Mouse (Mus musculus) kidney, embryonic 16.5 days (tissue): ENCODE results near the gene Apeh. TPM values are rescaled to one million over a fixed set of nuclear protein-coding genes. Genes with fewer than 3 reads are reported as not detected.

Experiments
- ATAC-seq: fragments of 200-750 bp; cut with Nextera tagmentation; 2 replicates; pipeline ENCODE4 v1.8.0; 2017; ENCODE audit warnings: moderate TSS enrichment; ENCODE audit not compliant: low FRiP score, low TSS enrichment
- H3K27ac ChIP-seq: fragments of 300-500 bp; sonication (generic); 2 replicates; pipeline ENCODE4 v1.5.1; 2014; ENCODE audit warnings: low read length
- H3K27me3 ChIP-seq: fragments of 300-500 bp; sonication (generic); 2 replicates; pipeline ENCODE4 v1.6.1; 2014; ENCODE audit warnings: low read length, control low read depth, mixed read lengths; ENCODE audit not compliant: insufficient read depth
- H3K36me3 ChIP-seq: fragments of 300-500 bp; sonication (generic); 2 replicates; pipeline ENCODE4 v1.6.1; 2014; ENCODE audit warnings: low read length, control low read depth, mixed read lengths; ENCODE audit not compliant: insufficient read depth
- H3K4me1 ChIP-seq: fragments of 300-500 bp; sonication (generic); 2 replicates; pipeline ENCODE4 v1.6.1; 2014; ENCODE audit warnings: low read length, control low read depth, mixed read lengths; ENCODE audit not compliant: insufficient read depth
- H3K4me2 ChIP-seq: fragments of 300-500 bp; sonication (generic); replicated peaks from 2 replicates; pipeline ENCODE4 v1.6.1; 2014; ENCODE audit warnings: low read depth, low read length
- H3K4me3 ChIP-seq: fragments of 300-500 bp; sonication (generic); 2 replicates; pipeline ENCODE4 v1.5.1; 2014; ENCODE audit warnings: mild to moderate bottlenecking, low read length
- H3K9ac ChIP-seq: fragments of 300-500 bp; sonication (generic); replicated peaks from 2 replicates; pipeline ENCODE4 v1.6.1; 2014; ENCODE audit warnings: low read length
- H3K9me3 ChIP-seq: fragments of 300-500 bp; sonication (generic); 2 replicates; pipeline ENCODE4 v1.6.1; 2016; ENCODE audit warnings: low read length, control low read depth
- WGBS: fragments of 180-500 bp; shearing (Covaris S2); extraction: QIAGEN DNeasy Blood & Tissue Kit; methylation state at CpG from one replicate; pipeline ENCODE4 v1.1.7; 2014; 5-methylcytosine and 5-hydroxymethylcytosine counted together
- polyA plus RNA-seq: library from polyadenylated mRNA; unstranded; fragments of >200 nt; fragmentation: Nextera tagmentation; extraction: Ambion mirVana; gene quantifications from 2 replicates; pipeline ENCODE4 v1.2.1, GENCODE M21; 2015

The Apeh gene
- polyA plus RNA-seq, 1 experiment from 2014 or later = 93.0 TPM

- Histone ChIP-seq H3K4me2 (no peak overlapping the region), H3K27ac (no peak overlapping the region), H3K9me3 (no peaks in the 10 kb centered on the region), H3K9ac (no peak overlapping the region), H3K27me3 (no peaks in the 10 kb centered on the region), H3K36me3 (peaks cover 71% of the 10 kb centered on the region), H3K4me3 (no peak overlapping the region), H3K4me1 (peaks cover 10% of the 10 kb centered on the region)
- 72% methylated on average over 1 of the region's 1 CpGs for WGBS
- no peak for ATAC-seq
These were observed 39.3 kb downstream of the Apeh start for GRCm38 (mm10) chr9:108055061-108055460.

- Histone ChIP-seq H3K27ac (no peak overlapping the region), H3K9ac (no peak overlapping the region), H3K9me3 (no peaks in the 10 kb centered on the region), H3K4me3 (no peak overlapping the region), H3K4me2 (no peak overlapping the region), H3K36me3 (peaks cover 68% of the 10 kb centered on the region), H3K27me3 (no peaks in the 10 kb centered on the region), H3K4me1 (peaks cover 15% of the 10 kb centered on the region)
- no peak for ATAC-seq
- 90% methylated on average over 22 of the region's 22 CpGs for WGBS
These were observed 39.9 kb downstream of the Apeh start for GRCm38 (mm10) chr9:108054331-108055040.

DNA sequence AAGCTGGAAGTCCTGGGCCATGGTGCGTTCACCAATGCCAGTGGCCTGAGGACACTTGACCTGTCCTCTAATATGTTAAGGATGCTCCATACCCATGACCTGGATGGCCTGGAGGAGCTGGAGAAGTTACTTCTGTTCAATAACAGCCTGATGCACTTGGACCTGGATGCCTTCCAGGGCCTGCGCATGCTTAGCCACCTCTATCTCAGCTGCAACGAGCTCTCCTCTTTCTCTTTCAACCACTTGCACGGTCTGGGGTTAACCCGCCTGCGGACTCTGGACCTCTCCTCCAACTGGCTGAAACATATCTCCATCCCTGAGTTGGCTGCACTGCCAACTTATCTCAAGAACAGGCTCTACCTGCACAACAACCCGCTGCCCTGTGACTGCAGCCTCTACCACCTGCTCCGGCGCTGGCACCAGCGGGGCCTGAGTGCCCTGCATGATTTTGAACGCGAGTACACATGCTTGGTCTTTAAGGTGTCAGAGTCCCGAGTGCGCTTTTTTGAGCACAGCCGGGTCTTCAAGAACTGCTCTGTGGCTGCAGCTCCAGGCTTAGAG, 40.7 kb downstream of the Apeh start:
- Histone ChIP-seq H3K4me1 (peaks cover 16% of the 10 kb centered on the region), H3K27me3 (no peaks in the 10 kb centered on the region), H3K9me3 (no peaks in the 10 kb centered on the region), H3K36me3 (peaks cover 62% of the 10 kb centered on the region), H3K4me3 (no peak overlapping the region; the same call in 1 of the 2 replicates), H3K9ac (no peak overlapping the region), H3K27ac (no peak overlapping the region), H3K4me2 (no peak overlapping the region)
- no peak for ATAC-seq
- 92% methylated on average over 15 of the region's 15 CpGs for WGBS

DNA sequence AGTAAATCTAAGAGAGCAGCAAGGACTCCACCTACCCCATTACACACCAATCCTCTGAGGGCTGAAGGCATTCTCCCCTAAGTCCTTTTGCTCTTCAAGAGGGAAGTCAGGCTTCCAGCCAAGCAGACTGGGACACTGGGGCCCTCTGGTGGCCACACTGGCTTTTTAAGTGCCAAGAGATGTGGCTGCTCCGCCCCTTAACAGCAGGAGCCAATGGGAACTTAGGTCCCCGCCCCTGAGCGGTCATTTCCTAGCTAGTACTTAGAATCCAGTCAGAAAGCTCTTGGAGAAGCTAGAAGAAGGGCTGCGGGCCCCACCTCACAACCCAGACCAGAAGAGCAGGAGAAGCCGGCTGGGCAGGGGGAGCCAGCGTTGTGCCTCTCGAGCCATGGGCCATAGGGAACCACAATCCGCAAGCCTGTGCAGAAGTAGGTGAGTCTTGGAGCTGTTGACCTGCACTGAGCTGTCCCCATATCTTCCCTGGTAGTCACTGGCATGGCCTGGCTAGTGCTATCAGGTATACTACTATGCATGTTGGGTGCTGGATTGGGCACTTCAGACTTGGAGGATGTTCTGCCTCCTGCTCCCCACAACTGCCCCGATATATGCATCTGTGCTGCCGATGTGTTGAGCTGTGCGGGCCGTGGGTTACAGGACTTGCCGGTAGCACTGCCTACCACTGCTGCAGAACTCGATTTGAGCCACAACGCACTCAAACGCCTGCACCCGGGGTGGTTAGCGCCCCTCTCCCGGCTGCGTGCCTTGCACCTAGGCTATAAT, 41.3 kb downstream of the Apeh start, which contains the start of gene Amigo3:
TSS of gene Amigo3 (plus strand) at position 275 of the 780 bp plus-strand sequence.
- peak; percentile 55 for ATAC-seq
- H3K36me3 ChIP-seq = peaks cover 55% of the 10 kb centered on the region
- H3K4me2 ChIP-seq = peak within 1 kb of the TSS; percentile 45
- peaks cover 21% of the 10 kb centered on the region for H3K4me1 ChIP-seq
- peak within 1 kb of the TSS; percentile 46 for H3K9ac ChIP-seq
- peak within 1 kb of the TSS; percentile 17 for H3K4me3 ChIP-seq
- H3K27ac ChIP-seq = no peak within 1 kb of the TSS
- 55% methylated on average over 20 of the region's 20 CpGs for WGBS
- H3K9me3 ChIP-seq = no peaks in the 10 kb centered on the region
- no peaks in the 10 kb centered on the region for H3K27me3 ChIP-seq

- no peak for ATAC-seq
- no peak overlapping the region for H3K4me3 ChIP-seq
- H3K27me3 ChIP-seq = no peaks in the 10 kb centered on the region
- H3K36me3 ChIP-seq = peaks cover 49% of the 10 kb centered on the region
- no peak overlapping the region for H3K4me2 ChIP-seq
- no peak overlapping the region for H3K9ac ChIP-seq
- no peaks in the 10 kb centered on the region for H3K9me3 ChIP-seq
- 75% methylated on average over 7 of the region's 7 CpGs for WGBS
- no peak overlapping the region for H3K27ac ChIP-seq
- peaks cover 27% of the 10 kb centered on the region for H3K4me1 ChIP-seq
These were observed 42.0 kb downstream of the Apeh start for GRCm38 (mm10) chr9:108052411-108052810.

DNA sequence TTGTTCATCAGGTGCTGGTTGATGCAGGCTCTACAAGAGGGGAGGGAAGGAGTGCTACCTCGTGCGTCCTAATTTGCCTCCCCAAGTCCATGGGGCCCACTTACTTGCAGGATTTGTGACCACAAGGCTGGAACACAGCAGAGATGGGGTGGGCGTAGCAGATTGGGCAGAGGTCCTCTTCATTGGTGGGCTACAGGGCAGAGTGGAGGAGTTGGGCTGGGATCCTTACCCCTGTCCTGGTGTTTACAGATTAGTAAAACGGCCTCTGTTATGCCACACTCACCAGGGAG, 42.5 kb downstream of the Apeh start:
- Histone ChIP-seq H3K4me1 (peaks cover 27% of the 10 kb centered on the region), H3K36me3 (peaks cover 48% of the 10 kb centered on the region), H3K9ac (no peak overlapping the region), H3K27me3 (no peaks in the 10 kb centered on the region), H3K4me3 (no peak overlapping the region), H3K27ac (no peak overlapping the region), H3K4me2 (no peak overlapping the region), H3K9me3 (no peaks in the 10 kb centered on the region)
- 83% methylated on average over 4 of the region's 4 CpGs for WGBS
- no peak for ATAC-seq

DNA sequence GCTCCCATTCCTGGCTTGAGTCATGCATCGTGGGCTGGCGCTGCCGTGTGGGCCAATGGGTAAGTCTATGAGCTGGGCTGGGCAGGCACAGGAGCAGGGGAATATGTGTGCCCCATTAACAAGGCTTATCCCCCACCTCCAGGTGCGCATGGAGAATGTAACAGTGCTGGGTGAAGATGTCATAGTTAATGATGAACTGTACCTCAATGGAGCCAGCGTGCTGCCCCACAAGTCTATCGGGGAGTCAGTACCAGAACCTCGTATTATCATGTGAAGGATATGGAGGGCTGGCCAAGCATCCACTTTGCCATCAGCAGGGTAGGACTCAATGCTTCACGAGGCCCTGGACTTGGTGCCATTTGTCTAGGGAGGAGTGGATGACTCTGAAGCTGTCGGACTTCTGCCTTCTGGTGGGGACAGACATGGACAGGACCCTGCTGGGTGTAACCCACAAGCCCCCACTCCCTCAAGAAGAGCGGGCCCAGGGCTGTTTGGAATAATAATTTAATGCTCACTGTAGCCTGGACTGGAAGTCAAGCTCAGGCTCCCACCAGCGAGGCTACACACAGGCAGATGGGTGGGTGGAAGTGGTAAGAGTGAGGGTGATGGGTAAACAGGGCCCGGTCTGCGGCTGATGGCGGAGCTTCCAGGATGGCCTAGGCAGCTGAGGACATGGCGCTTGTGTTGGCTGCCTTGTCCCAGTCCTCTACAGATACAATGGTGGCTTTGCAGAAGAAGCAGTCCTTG, 43.0 kb downstream of the Apeh start:
- no peak for ATAC-seq
- no peaks in the 10 kb centered on the region for H3K27me3 ChIP-seq

DNA sequence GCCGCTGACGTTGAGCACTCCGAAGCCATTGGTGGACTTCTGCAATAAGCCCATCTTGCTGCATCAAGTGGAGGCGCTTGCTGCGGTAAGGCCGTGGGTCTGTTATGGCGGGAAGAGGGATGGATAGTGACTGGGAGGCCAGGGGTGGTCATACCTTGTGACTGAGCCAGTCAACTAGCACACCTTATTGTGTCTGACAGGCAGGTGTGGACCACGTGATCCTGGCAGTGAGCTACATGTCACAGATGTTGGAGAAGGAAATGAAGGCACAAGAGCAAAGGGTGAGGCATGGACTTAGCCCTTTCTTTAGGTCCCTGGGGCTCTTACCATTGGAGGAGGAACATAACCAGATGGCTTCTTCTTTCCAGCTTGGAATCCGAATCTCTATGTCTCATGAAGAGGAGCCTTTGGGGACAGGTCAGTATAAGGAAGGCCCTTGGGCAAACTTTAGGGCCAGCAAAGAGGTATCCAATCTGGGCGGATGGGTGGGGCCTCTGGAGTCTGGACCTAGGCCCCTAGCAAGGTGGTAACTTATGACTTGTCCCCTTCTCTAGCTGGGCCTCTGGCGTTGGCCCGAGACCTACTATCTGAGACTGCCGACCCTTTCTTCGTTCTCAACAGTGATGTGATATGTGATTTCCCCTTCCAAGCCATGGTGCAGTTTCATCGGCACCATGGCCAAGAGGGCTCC, 44.7 kb downstream of the Apeh start:
- ATAC-seq = no peak
- Histone ChIP-seq H3K27ac (peak overlapping the region; percentile 72), H3K4me2 (peak overlapping the region; percentile 90), H3K36me3 (peaks cover 46% of the 10 kb centered on the region), H3K9me3 (no peaks in the 10 kb centered on the region), H3K4me1 (peaks cover 27% of the 10 kb centered on the region), H3K4me3 (peak overlapping the region; percentile 89), H3K27me3 (no peaks in the 10 kb centered on the region), H3K9ac (peak overlapping the region; percentile 81)
- WGBS = 39% methylated on average over 15 of the region's 15 CpGs

More for the DNA sequence above, 43.0 kb downstream of the Apeh start:
- 92% methylated on average over 15 of the region's 15 CpGs for WGBS
- H3K4me3 ChIP-seq = no peak overlapping the region
- no peaks in the 10 kb centered on the region for H3K9me3 ChIP-seq
- peaks cover 27% of the 10 kb centered on the region for H3K4me1 ChIP-seq
- no peak overlapping the region for H3K27ac ChIP-seq
- H3K4me2 ChIP-seq = no peak overlapping the region
- H3K36me3 ChIP-seq = peaks cover 48% of the 10 kb centered on the region
- H3K9ac ChIP-seq = no peak overlapping the region

GRCm38 (mm10) chr9:108049016-108049455, 45.4 kb downstream of the Apeh start, which contains the start of gene Gmppb:
Gmppb (plus strand) TSS chr9:108049242.
- H3K27ac ChIP-seq = peak within 1 kb of the TSS; percentile 72
- H3K4me3 ChIP-seq = peak within 1 kb of the TSS; percentile 89
- no peaks in the 10 kb centered on the region for H3K27me3 ChIP-seq
- under 1% methylated on average over 33 of the region's 39 CpGs for WGBS
- H3K36me3 ChIP-seq = peaks cover 41% of the 10 kb centered on the region
- ATAC-seq = peak; percentile 95
- no peaks in the 10 kb centered on the region for H3K9me3 ChIP-seq
- H3K9ac ChIP-seq = peak within 1 kb of the TSS; percentile 81
- H3K4me2 ChIP-seq = peak within 1 kb of the TSS; percentile 90
- H3K4me1 ChIP-seq = peaks cover 27% of the 10 kb centered on the region
